9 mouse cellular contexts compared by ENCODE assay signal in genomic region chr8:82743905-82744904, GRCm38 (mm10). TPM values are rescaled to one million over a fixed set of nuclear protein-coding genes. Genes with fewer than 3 reads are reported as not detected.
DNase-seq lines count a peak whose midpoint lies in the region; ATAC-seq and TF ChIP-seq lines count a peak whose summit lies in the region.
"Had no signal": no experiment of that assay in that cellular context is flagged by ENCODE, and none has a peak within 500 bp of the region (broad histone marks: within the 10 kb centered on the region; RNA-seq: fewer than 3 reads in every experiment).

No protein-coding gene starts in this region.

- no peaks in the 10 kb centered on the region for H3K27me3 ChIP-seq in forebrain, embryonic 11.5 days (ENCODE audit: control insufficient read depth, insufficient read depth, low read length)
- H3K27me3 ChIP-seq in hindbrain, embryonic 10.5 days (ENCODE audit: insufficient read depth, poor library complexity, severe bottlenecking) = no peaks in the 10 kb centered on the region
- H3K27me3 ChIP-seq: heart, embryonic 15.5 days had no signal

- 54% methylated on average over 10 of the region's 10 CpGs for WGBS in forebrain, embryonic 11.5 days
- WGBS in hindbrain, embryonic 10.5 days = 49% methylated on average over 10 of the region's 10 CpGs

- H3K4me3 ChIP-seq in ES-E14 (ENCODE audit: insufficient read depth in 1 of 2, low read depth in 1 of 2, low read length in 2 of 2, poor library complexity in 1 of 2, severe bottlenecking in 1 of 2) = peak overlapping the region; percentile 52 to 53
- H3K4me3 ChIP-seq in forebrain, embryonic 11.5 days (ENCODE audit: low read depth, low read length) = no peak overlapping the region
- H3K4me3 ChIP-seq in hindbrain, embryonic 10.5 days = no peak overlapping the region
- H3K4me3 ChIP-seq: heart, embryonic 15.5 days had no signal

- ATAC-seq in forebrain, embryonic 11.5 days (replicated peaks; ENCODE audit: low FRiP score) = peak; percentile 85

- H3K36me3 ChIP-seq in ES-E14 (ENCODE audit: control insufficient read depth, insufficient read depth, low read length, poor library complexity, severe bottlenecking) = no peaks in the 10 kb centered on the region
- H3K36me3 ChIP-seq in forebrain, embryonic 11.5 days (ENCODE audit: control insufficient read depth, insufficient read depth, low read length) = no peaks in the 10 kb centered on the region
- no peaks in the 10 kb centered on the region for H3K36me3 ChIP-seq in hindbrain, embryonic 10.5 days
- H3K36me3 ChIP-seq: heart, embryonic 15.5 days had no signal

- peak; percentile 67 for DNase-seq in ES-E14 (ENCODE audit: low read depth, low spot score)
- DNase-seq in brain, embryonic 14.5 days (ENCODE audit: low read depth) = peak; percentile 80
- peak; percentile 78 for DNase-seq in forebrain, embryonic 11.5 days (ENCODE audit: low spot score)
- DNase-seq in hindbrain, embryonic 10.5 days (ENCODE audit: low spot score) = peak; percentile 65
- DNase-seq in layer of hippocampus, adult 8-10 months (ENCODE audit: low spot score in 2 of 2) = peak; percentile 29 to 68
- DNase-seq in lung, postnatal 14 days = peak; percentile 76
- DNase-seq in retina, embryonic 14.5 days (ENCODE audit: low spot score) = peak; percentile 79
- DNase-seq in urinary bladder, postnatal 4 days (ENCODE audit: low spot score in 2 of 2) = peak; percentile 26 to 71

- TF ChIP-seq POLR2A in brain, embryonic 14.5 days (IDR thresholded peaks at IDR 0.05; ENCODE audit: borderline replicate concordance, extremely low read depth, insufficient read depth, insufficient read length, poor library complexity, severe bottlenecking) = no peak

- H3K9ac ChIP-seq in ES-E14 (ENCODE audit: insufficient read depth, low read depth, low read length, poor library complexity, severe bottlenecking) = peak overlapping the region; percentile 78
- H3K9ac ChIP-seq in forebrain, embryonic 11.5 days (ENCODE audit: low read length) = no peak overlapping the region
- H3K9ac ChIP-seq: heart, embryonic 15.5 days had no signal

- in situ Hi-C loops in ES-E14 (cut with MboI; ENCODE audit: low sequenced_read_pairs in 2 of 2, unreplicated experiment in 2 of 2) = loop anchor here in 1 of 2 experiments (10.0 kb wide), 1 partner anchor 389 kb away; no protein-coding TSS in a partner anchor

- H3K27ac ChIP-seq in ES-E14 (ENCODE audit: insufficient read depth, low read depth, low read length, poor library complexity, severe bottlenecking) = peak overlapping the region; percentile 60; the same call in 1 of the 2 replicates
- H3K27ac ChIP-seq in forebrain, embryonic 11.5 days (ENCODE audit: low read depth, low read length) = no peak overlapping the region
- no peak overlapping the region for H3K27ac ChIP-seq in hindbrain, embryonic 10.5 days
- H3K27ac ChIP-seq: heart, embryonic 15.5 days had no signal

- no peaks in the 10 kb centered on the region for H3K4me1 ChIP-seq in ES-E14 (ENCODE audit: control insufficient read depth in 2 of 2, insufficient read depth in 2 of 2, low read length in 2 of 2, poor library complexity in 1 of 2)
- no peaks in the 10 kb centered on the region for H3K4me1 ChIP-seq in forebrain, embryonic 11.5 days (replicated peaks; ENCODE audit: control insufficient read depth, insufficient read depth, low read length)
- no peaks in the 10 kb centered on the region for H3K4me1 ChIP-seq in hindbrain, embryonic 10.5 days (replicated peaks)
- H3K4me1 ChIP-seq: heart, embryonic 15.5 days had no signal

- peak; percentile 87; the same call in 1 of the 2 replicates for TF ChIP-seq CTCF in brain, embryonic 14.5 days (IDR thresholded peaks at IDR 0.05; ENCODE audit: borderline replicate concordance, extremely low read depth, insufficient read depth, insufficient read length)

- no peaks in the 10 kb centered on the region for H3K9me3 ChIP-seq in ES-E14 (ENCODE audit: control insufficient read depth, insufficient read depth, low read depth, low read length)
- H3K9me3 ChIP-seq in forebrain, embryonic 11.5 days (ENCODE audit: control insufficient read depth, low read length) = no peaks in the 10 kb centered on the region; the same call in 1 of the 2 replicates
- H3K9me3 ChIP-seq in hindbrain, embryonic 10.5 days = peaks cover 10% of the 10 kb centered on the region
- H3K9me3 ChIP-seq: heart, embryonic 15.5 days had no signal

- no peak overlapping the region for H3K4me2 ChIP-seq in forebrain, embryonic 11.5 days (ENCODE audit: low read depth, low read length, severe bottlenecking)
- H3K4me2 ChIP-seq: heart, embryonic 15.5 days had no signal

TF ChIP-seq in ES-E14, 5 proteins besides CTCF, POLR2A, EP300 and RAD21:
- TF ChIP-seq ZC3H11A (IDR thresholded peaks at IDR 0.05; ENCODE audit: borderline replicate concordance, low read depth, low read length) (peak; percentile 85), MAFK (IDR thresholded peaks at IDR 0.05; ENCODE audit: insufficient read depth, low read depth, low read length) (no peak)

RNA-seq across cellular contexts. Expression of gene Zfp330, which starts 29.8 kb away (rescaled TPM):
- total RNA-seq in ES-E14 (2012; rRNA removed) = 51.2 and 65.1 TPM in 2 replicates
- 57.4 and 60.7 TPM in 2 replicates for polyA plus RNA-seq in brain, embryonic 14.5 days (2012; rRNA removed)
- polyA plus RNA-seq in forebrain, embryonic 11.5 days (2014; fragmentation: Nextera tagmentation; extraction: Ambion mirVana) = 75.8 and 76.7 TPM in 2 replicates
- polyA plus RNA-seq in hindbrain, embryonic 10.5 days (2016; fragmentation: Nextera tagmentation; extraction: Ambion mirVana) = 72.0 and 72.7 TPM in 2 replicates
- total RNA-seq in layer of hippocampus, adult 8-10 months (2022) = 10 to 100 TPM; 33.1 to 37.6 (median 36.7) TPM

Comparison
In these comparisons a context has a peak if more than half of its experiments do, and no peak if none do; other contexts are left out.
1. H3K4me3 ChIP-seq: peak in ES-E14 (2 of 2); none in forebrain, embryonic 11.5 days (single experiment) and hindbrain, embryonic 10.5 days (single experiment).
2. Peak in every context shown above with its lines, with median percentiles within 50 percentile points of each other: DNase-seq.